Mouse (Mus musculus) kidney, adult 11 months (tissue): ENCODE data around the gene Trub1.

ENCODE experiments used
- DNase-seq: peaks from one replicate; pipeline ENCODE4 v3.0.0; 2022

Trub1 gene

DNA sequence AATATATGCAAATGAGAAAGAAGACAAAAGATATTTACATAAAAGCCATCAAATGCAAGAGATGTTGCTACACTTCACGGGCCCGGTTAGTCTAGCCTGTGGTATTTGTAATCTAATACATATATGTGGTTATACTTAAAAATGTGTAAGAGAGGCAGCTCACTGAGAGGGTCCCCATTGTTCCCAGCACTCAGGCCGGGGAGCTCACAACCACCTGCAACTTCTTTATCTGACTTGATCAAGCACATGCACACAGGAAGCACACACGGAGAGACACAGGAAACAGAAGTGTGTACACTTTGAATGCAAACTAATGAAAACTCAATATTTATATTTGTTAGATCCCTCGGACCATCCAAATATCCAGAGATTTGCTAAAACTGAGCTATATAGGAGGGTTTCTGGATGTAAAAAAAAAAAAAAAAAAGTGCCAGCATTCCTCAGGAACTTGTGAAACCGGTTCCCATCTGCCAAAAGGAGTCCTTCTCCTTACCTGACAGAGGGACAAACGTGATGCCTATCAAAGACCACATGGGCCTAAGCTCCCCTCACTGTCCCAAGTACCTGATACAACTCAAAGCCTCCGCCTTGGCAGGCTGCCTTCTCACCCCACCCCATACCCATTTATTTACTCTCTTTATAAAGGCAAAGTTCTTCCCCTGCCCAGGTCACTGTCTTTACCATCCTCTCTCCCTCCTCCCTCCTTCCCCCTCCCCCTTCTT is 9.6 kb upstream of the Trub1 start:
- DNase-seq: no peak

DNA sequence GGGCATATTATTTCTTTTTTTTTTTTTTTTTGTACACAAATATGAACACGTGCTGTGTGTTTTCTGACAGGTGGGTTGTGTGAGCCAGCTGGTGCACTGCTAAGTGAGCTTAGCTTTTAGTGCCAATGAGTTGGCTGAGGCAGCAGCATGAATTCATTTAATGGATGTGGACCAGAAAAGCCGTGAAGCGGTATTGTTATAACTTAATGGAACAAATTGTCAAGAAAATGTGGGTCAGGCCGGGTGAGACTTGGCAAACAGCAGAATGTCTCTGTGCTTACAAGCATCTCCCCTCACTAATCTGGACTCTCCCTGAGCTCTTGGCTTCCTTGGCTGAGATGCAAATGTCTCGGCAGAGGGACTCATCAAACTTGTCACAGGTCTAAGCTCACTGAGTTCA is 7.7 kb upstream of the Trub1 start:
- no peak for DNase-seq

DNA sequence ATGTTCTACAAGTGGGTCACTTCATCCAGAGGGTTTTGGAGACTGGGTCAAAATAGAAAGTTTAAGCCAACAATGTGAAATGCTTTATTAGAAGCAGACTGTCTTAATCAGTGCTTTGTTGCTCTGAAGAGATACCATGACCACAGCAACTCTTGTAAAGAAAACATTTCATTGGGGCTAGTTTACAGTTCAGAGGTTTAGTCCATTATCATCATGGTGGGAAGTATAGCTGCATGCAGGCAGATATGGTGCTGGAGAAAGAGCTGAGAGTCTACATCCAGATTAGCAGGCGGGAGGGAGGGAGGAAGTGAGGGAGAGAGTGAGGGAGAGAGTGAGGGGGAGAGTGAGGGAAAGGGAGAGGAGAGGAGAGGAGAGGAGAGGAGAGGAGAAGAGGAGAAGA is 1.9 kb upstream of the Trub1 start:
- no peak for DNase-seq

DNA sequence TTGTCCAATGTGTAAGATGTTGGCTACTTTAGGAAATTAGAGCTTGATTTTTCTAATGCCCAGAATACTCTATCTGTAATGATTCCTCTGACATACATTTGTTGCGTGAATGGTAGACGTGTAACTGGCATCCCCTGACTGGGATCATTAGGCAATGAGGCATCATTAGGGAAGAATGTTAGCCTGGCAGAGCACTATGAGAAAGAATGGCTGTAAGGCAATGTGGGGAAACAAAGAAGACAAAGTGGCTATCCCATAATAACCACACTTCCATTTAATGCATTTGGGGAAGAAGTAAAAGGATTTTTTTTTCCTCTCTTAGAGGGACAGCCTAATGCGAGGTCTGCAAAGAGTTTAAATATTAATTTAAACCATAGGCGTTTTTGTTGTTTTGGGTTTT is 950 bp upstream of the Trub1 start:
- DNase-seq: no peak

DNA sequence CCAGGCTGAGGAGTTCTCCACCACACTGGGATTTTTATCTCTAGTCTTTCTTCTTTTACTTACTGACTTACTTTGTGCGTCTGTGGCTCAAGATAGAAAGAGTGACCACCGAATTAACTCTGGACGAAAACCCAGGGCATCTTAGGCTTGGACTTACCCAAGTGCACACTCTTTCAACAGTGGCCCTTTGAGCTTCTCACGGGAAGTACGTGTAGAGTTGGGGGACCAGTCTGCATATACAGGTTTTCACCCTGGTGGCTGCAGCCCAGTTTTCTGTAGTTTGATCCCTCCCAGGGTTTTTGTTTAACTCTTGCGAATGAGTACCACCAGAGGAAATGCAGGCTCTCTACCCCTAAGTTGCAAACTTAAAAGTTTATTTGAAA is 497 bp downstream of the Trub1 start:
- DNase-seq: no peak

DNA sequence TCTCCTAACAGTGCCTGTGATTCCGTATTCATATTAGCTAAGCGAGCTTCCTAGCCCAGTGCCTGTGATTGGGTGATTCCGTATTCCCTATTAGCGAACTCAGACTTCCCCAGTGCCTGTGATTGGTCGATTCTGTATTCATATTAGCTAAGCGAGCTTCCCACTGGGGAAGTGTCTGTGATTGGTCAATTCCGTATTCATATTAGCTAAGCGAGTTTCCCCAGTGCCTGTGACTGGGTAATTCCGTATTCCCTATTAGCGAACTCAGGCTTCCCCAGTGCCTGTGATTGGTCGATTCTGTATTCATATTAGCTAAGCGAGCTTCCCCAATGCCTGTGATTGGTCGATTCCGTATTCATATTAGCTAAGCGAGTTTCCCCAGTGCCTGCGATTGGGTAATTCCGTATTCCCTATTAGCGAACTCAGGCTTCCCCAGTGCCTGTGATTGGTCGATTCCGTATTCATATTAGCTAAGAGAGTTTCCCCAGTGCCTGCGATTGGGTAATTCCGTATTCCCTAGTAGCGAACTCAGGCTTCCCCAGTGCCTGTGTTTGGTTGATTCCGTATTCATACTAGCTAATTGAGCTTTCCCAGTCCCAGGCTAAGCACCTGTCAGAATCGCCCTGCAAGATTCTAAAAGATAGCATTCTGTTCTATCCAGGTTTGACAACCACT is 2.7 kb downstream of the Trub1 start:
- no peak for DNase-seq

DNA sequence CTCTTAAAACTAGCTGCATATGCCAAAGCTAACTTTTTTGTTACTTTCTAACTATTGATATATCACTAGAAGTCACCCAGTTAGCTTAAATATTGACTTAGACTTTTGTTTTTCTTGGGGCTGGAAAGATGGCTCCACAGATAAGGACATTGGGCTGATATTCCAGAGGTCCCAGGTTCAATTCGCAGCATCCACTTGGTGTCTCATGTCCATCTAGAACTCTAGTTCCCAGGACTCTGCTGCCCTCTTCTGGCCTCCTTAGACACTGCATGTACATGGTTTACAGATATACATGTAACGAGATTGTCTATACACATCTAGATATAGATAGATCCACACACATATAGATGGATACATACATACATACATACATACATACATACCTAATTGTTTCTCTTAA is 4.4 kb downstream of the Trub1 start:
- DNase-seq: peak; percentile 16

DNA sequence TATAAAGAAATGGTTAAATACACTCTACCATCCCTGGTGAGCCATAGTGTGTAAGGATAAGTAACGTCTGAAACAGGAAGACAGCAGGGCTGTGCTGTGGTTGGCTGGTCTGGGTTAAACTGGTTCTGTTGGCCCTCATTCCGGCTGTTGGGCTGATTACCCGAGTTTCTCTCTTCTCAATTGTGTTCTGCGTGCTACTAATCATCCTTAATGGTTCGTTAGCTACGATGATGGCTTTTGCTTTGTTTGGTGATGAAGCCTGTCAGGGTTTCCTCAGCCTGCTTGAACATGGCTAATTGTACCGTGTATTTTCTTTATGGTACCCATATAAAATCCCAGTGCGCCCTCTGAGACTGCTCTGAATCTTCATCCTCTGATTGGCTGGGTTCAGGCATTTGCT is 11.0 kb downstream of the Trub1 start:
- DNase-seq: no peak

DNA sequence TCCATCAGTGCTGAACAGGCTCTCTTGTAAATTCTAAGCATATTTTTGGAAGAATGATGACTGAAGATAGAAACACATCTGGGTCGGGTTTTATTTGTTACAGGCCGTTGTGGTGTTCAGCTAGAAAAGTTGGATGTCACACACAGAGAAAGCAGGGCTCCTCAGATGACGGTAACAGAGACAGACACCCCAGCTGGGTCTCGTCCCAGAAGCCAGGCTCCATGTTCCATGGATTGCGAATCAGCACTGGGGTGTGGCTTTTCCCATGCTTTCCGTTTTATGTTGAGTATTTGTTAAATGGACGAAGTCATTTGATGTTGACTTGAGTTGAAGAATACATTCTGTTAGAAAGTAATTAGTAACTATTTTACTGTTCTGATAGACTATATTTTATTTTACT is 13.0 kb downstream of the Trub1 start:
- no peak for DNase-seq

DNA sequence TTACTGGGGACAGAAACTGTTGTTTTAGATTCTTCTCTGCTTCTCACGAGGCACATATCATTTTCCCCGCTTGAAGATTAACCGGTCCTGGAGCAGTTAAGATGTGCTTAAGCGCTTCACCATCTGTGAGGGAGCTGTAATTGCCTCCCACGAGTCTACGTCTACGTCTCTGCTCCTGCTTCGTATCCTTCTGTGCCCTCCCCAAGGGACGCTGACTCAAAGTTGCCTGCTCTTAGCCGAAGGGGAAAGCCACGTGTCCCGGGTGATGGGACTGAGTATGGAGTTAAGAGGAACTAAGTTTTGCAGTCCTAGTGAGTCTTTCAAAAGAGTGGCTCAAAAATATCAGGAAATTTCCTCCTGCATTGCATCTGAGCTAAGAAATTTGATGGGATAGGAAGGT is 18.3 kb downstream of the Trub1 start:
- DNase-seq: no peak

DNA sequence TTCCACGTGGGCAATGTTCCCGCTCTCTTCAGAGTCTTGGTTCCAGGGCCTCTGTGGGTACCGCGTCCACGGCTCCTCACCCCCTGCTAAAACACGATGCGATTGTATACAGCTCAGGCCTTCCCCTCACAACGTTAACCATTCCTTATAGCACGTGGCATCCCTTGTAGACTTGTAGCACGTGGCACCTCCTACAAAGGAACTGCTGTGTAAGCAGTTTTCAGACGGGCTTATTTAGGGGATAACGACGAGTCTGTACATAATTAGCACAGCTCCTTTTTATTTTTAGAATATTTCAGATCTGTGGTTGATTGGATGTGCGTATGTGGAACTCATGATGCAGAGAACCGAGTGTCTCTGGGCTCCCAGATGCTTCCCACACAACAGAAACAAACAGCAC is 19.5 kb downstream of the Trub1 start:
- no peak for DNase-seq

DNA sequence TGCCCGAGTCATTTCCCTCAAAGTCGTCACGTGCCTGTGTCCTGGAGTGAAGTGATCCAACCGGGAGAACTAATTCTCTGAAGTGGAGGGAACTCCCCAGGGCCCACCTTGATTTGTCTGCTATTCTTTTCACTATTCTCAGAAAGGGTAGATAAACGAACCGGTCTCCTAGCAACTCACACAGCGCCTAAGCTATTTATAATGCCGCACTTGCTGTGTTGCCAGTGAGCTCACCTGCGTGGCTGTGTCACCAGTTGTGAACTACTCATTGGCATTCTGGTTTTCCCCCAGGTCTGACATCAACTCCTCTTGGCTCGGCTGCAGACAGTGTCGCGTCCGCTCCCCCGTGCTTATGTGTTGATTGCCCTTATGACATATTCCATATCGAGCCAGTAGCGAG is 20.6 kb downstream of the Trub1 start:
- no peak for DNase-seq

DNA sequence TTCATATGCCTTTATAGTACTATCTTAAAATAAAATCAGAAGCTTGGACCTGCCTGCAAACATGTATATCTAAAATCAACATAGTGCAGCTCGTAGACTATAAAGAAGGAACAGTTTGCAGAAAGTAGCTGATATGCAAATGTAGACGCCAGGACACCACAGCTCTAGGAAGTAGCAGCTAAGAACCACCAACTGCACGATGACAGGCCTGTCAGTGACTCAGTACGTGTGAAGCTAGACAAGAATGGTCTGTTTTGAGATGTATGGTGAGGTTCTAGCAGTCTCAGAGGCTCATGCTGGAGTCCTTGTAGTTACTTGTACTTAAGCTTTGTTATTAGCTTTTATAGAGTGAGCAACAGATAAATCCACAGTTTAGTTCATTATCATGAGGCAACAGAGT is 22.6 kb downstream of the Trub1 start:
- DNase-seq: no peak

DNA sequence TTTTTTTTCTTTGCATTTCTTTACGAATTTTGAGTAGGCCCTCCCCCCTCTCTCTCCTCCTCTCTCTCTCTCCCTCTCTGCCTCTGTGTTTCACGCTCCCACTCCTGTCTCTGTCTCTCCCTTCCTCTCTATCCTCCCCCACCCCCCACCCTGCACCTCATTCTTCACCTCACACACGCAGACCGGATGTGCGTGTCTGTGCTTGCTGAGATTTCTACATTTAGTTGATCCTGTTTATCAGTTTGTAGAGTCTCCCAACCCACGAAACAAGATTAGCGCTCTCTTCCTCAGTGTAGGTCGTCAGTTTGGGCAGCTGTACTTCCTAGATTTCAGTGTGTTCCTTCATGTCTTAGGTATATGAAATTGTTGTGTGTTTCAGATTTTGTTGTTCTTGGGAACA is 24.6 kb downstream of the Trub1 start:
- DNase-seq: no peak

DNA sequence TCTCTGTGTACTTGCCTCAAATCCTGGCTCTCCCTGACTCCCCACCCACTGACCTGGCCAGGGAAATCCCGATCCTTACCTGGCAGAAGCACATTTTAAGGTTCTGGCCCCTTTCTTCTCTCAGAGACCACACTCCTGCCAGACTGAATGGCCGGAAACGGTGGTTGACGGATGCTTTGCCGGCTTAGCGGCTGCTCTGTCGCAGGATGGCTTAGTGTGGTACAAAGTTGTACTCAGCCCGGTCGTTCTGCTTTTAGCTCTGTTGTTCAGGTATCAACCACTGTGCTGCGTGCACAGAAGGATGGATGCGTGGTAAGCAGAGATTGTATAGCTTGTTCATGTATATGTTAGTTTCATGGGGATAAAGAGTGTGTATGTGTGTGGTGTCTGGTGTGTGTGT is 25.3 kb downstream of the Trub1 start:
- no peak for DNase-seq

DNA sequence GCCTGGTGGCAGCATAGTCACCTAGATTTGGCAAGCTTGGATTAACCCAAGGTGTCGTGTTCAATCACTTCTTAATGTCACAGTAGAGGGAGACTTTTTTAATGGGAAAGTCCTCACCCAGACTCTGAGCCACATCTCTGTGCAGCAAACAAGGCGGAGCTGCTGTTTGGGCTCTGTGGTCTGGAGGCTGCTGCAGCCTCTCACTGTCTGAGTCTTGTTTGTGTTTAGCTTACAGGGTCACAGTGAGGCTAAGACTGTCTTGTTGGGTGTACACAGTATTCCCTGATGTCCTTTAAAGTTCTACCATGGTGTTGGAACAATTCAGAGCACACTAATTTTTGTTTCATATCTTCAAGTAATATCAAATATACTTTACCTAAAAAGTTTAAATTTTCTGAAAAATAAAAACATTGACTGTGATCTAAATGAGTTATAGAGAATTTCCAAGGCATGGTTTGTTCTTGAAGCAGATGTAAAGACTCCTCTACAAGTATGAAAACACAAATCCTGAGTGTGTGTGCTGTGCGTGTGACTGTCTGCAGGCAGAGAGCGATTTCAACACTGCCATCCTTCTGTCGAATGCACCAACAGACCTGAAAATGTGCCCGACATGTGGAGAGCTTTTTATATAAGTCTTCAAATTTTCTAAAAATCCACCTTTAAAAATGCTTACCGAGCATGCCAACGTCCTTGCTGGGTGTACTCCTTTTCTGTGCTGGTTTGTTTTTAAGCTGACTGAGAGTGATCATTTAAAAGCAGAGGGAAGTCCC is 27.4 kb downstream of the Trub1 start:
- no peak for DNase-seq

DNA sequence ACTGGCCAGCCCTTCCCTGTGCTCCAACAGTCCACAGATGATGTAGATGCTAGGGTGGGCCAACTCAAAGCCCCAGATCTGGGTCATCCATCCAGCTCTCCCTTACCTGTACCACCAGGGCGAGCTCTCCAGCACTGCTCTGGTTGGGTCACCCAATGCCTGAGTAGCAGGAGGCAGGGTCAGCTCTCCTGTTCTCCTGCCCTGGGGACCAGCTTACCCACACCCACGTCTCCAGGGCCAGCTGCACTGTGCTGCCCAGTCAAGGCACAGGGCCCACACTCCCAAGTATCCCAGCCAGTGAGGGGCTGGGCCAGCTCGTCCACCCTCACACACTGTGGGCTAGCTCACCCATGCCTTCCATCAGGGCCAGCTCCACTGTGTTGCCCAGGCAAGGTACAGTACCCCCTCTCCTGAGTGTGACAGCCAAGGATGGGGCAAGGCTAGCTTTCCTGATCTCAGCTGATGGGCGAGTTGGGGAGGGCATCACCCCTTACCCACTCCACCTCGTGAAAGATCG is 29.1 kb downstream of the Trub1 start:
- DNase-seq: no peak

DNA sequence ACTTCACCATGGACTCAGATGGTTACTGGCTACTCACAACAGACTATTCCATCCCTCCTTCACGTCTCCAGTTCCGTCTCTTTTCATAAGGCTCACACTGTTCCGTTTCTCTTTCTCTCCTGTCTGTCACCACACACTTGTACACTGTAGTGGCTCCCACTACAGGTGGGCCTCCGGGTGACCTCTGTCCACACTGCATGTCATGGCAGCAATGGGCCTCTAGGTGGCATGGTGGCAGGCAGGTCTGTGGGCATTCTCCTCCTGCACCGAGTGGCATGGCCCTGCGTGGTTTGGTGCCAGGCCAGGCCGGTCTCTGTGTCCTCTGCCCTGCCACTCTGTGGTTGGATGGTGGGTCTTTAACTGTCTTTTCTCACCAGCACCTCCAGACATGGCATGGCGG is 30.1 kb downstream of the Trub1 start:
- DNase-seq: peak; percentile 45

DNA sequence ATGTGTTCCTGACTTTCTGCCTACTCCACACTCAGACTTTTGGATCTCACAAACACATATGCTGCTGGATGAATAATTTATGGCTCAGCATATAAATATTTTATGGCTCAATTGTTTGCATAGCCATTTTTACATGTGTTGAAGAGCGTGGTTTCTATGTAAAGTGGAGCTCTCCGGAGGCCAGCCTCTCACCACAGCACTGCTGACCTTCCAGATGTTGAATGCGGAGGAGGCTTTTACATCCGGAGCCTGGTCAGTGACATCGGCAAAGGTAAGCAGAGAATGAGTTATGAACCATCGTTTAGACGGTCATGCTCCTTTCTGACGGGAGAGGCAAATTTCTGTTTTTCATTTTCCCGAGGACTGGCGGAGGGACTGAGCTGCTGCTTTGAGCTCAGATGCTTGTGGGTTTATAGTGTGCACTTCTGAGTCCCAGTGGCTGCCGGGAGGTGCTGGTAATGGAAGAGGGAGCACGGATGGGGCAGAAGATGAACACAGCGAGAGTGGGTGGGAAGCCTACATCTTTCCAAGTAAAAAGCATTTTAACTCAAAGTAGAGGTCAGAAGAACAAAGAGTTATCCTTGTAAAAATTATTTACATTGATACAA is 34.4 kb downstream of the Trub1 start:
- DNase-seq: no peak

DNA sequence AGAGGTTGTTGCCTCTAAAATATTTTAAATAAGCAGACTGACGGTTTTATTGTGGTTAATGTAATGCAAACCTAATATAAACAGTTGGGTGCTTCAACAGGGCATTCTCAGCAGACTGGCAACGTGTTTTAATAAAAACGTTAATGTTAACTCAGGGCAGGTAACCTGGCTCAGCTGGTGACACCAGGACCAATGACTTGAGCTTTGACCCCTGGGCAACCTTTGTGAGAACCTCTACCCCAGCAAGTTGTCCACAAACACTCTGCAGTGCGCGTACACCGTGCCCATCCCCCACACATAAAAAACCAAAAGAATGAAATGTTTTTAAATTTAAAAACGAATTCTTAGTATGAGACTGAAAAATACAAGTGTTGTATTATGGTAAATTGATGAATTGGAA is 36.8 kb downstream of the Trub1 start:
- DNase-seq: peak; percentile 18

DNA sequence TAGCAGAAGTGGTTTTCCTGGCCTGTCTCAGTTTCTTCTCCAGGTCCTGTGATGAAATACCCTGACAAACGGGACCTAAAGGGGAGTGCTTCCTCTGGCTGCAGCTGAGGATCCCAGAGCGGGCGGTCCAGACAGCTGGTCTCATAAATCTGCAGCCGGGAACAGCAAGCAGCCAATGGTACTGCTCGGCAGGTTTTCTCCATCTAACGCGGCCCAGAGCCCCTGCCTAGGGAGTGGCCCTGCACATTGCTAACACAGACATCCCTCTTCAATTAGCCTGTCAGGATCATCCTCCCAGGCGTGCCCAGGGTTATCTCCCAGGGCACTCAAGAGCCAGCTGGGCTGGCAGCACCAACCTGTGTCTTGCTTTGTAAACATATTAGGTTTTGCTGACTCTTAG is 38.3 kb downstream of the Trub1 start:
- no peak for DNase-seq

DNA sequence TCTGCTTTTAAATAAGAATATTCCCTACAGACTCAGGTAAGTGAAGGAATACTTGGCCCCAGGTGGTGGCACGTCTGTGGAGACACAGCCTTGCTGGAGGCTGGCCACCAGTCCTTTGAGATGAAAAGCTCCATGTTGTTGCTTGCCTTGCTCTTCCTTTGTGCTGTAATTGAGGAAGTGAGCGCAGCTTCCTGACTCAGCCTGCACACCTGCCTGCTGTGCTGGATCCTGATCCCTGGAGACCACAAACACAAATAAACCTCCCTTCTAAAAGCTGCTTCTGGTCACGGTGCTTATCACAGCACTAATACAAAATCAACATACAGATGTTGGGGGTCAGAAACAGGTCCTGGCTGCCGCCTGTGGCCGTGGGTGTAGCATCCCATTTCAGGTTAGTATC is 41.3 kb downstream of the Trub1 start:
- no peak for DNase-seq

DNA sequence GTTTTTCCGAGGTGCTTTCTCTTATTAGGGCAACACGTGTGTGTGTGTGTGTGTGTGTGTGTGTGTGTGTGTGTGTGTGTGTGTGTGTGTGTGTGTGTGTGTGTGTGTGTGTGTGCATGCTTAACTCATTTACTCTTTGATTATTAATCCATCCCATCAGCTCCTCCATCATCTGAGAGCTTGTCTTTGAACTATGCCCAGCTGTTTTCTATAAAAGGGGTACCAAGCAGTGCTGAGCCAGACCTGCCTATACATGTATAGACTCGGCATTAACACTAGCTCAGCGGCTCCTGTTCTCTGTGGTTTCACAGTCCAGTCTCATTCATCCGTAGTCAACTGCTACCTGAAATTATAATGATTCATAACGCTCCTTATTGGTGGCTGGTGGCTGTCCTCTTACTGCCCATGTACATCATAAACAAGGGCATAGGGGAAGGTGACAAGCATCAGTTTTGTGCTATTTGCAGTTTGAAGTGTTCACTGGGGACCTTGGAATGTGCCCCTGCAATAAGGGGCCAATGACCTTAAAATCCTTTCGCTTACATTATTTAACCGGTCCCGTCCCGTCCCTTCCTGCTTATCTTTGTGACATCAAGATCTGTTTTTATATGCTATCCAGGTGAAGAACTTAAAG is 45.5 kb downstream of the Trub1 start:
- no peak for DNase-seq
